Mouse (Mus musculus) B cell, adult 2 months (primary cell): ENCODE results near the gene Olfr64.
A peak's percentile ranks its signal among the peaks of the same experiment; 100 is the strongest.

Experiments
- DNase-seq, 2 experiments: peaks; one replicate each; pipeline ENCODE4 v3.0.0; 2022

Gene Olfr64

DNA sequence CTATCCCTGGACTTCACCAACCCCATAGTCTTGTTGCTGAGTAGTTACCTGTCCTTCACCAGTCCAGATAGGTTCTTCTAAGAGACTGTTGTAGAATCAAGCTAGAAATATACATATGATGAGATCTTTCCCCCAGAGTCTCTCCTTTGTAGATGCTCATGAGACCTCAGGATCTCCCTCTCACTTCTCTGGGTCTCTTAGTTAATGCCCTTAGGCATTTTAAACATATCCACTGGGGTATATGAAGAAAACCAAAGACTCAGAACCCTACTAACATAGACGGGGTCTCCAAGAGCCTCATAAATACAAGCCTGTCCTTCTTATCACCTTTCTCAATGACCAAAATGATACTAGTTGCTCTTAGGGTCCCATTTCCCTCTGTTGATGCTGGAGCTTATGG lies at the start of gene Olfr64:
Olfr64 (minus strand) TSS at position 101 of the 400 bp plus-strand sequence.
- no peak for DNase-seq

DNA sequence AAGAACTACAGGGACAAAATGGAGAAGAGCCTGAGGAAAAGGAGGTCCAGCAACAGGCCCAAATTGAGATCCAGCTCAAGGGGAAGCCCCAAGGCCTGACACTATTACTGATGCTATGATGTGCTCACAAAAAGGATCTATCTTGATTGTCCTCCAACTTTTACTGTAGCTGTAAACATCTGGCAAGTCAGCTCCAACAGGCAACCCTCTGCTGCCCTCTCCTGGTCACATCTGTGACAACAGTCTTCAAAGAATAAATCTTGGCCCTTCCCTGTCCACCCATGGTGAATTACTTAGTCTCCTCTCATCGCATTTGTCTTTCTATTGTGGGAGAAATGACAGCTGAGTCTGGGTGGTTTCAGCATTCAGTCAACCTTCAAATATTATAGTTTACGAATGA lies 48.4 kb upstream of the Olfr64 start:
- DNase-seq: peak; percentile 65

DNA sequence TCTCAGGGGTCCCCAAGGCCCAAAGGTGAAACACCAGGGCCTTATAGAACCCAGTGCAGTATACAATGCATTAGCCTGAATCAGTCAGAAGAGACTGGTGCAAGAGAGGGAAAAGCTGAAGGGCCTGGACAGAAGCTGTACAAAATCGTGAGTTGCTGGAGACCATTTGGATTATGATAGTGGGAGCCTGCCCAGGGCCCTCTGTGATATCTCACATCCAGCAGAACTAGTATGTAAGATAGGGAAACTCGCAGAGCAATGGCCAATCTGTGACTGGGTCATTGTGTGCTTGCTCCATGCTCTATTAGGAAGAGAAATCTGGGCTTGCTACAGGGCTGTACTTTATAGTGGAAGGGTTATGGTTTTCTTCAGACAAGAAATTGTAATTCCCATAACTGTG lies 40.0 kb upstream of the Olfr64 start, which contains the start of gene Olfr632:
Olfr632 (plus strand) TSS at position 84 of the 400 bp plus-strand sequence.
- DNase-seq: no peak

DNA sequence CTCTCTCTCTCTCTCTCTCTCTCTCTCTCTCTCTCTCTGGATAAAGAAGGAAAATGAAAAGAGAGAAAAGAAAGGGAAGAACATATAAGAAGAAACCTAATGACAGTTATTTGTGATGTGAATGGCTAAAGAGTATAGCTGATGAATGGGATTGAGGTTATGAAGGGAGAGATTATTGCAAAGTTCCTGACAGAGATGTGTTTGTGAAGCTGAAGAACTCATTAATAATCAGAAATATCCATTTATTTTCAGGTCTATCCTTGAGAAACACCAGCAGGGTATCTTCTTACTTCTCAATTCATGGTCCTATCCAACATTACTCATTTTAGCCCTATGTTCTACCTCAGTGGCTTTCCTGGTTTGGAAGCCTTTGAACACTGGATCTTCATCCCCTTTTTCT lies 34.2 kb upstream of the Olfr64 start, which contains the start of gene Olfr631:
Olfr631 (plus strand) TSS at position 301 of the 400 bp plus-strand sequence.
- no peak for DNase-seq

DNA sequence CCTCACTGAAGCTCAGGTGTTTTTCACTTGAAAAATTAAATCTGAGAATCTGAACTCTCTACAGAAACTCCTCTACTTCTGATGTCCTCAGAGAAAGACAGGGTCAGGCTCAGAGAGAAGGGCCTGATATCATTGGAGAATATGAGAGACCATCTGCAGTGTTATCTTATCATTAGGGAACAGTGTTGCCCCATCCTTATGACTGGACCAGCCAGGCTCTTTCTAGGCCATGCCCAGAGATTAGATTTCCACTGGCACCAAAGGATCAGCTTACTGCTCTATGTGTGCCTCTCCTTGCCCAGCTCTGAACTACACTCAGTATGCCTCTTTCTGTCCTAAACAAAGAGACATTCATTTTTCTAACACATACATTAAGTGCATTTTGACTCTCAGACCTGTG lies 21.1 kb upstream of the Olfr64 start:
- DNase-seq: no peak

DNA sequence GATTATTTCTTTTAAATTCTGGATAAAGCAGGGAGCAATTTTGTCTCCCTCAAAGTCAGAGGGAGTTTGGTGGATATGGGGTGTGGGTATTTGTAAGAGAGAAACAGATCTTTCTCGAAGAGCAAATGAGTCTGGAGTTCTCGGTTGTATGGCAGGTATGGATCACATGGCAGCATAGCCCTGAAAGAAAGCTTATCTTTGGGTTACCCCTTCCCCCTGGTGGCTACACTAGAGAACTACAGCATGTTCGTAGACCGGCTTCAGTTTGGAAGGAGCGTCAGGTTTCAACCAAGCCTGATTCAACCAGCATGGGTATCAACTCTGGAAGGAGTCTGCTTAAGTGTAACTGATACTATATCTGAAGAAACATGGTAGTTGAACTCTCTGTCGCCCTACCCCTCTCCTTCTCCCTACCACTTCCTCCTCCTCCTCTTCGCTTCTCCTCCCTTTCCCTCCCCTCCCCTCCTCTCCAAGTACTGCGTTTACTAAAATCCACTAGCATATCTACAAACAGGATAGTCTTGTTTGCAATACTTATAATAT lies 18.8 kb upstream of the Olfr64 start:
- peak in 1 of 2 experiments; percentile 2 for DNase-seq

DNA sequence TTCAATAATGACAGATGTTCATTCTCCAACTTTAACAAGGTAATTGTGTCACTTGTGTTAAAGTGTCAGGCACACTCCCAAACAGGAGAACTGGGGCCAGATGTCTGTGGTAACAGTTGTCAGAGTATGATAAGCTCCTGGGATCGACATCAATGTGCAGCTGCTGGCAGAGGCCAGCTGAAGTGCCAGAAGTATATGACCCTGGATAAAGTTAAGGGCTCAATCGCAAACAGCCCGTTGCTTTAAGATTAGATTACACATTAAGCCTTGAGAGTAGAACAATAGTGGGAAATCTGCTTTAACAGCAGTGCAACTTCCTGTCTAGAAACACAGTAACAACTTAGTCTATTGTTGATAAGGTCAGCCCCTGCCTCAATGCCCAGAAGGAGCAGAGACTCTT lies 15.8 kb upstream of the Olfr64 start:
- no peak for DNase-seq

DNA sequence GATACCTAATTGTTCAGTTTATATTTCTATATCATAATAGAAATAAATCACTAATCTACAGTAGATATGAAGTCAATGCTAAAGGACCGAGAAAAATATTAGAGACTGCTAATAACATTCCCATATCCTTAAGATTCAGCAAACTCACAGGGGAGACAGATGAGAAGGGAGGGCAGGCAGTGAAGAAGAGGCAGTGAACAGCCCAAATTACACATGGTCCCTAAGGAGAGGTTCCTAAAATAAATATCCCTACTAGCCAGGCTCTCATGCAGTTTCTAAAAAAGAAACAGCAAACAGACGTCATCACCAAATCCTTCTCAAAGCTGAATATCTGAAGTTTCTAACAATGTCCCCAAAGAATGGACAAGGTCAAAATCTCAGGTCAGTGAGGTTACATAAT lies 8.9 kb upstream of the Olfr64 start, which contains the start of gene Olfr65:
Olfr65 (plus strand) TSS at position 301 of the 400 bp plus-strand sequence.
- DNase-seq: no peak

DNA sequence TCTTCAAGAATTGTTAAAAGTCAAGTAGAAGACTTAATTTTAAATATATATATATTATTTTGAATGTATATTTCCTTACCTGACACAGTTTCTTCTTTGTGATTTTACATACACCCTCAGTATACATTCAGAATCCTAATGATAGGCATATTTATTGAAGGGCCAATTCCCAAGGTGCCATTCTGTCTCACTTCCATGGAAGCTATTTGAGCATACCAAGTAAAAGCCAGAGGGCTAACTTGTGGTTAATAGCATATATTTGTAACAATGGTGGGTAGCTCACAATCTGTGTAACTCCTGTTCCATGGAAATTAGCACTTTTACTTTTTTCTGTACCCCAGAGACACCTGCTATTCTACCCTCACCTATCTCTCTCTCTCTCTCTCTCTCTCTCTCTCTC lies 8.1 kb downstream of the Olfr64 start, which contains the start of gene Olfr66:
Olfr66 (minus strand) TSS at position 101 of the 400 bp plus-strand sequence.
- no peak for DNase-seq

DNA sequence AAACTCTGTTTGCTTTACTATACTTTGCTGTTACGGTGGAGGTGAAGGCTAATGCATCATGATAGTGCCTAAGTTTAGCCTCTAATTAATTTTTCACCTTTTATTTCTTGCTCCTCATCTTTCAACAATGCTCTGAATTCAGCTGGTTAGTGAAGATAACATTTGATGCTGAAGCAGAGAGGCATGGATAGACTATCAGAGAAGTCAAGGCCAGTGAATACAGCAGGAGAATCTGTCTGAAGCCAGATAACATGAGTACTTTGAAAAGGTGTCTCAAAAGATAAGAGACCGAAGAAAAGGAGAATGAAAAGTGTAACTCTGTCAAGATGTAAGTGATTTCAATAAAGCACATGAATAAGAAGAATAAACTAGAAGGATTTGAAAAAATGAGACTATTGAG lies 17.2 kb downstream of the Olfr64 start:
- no peak for DNase-seq

DNA sequence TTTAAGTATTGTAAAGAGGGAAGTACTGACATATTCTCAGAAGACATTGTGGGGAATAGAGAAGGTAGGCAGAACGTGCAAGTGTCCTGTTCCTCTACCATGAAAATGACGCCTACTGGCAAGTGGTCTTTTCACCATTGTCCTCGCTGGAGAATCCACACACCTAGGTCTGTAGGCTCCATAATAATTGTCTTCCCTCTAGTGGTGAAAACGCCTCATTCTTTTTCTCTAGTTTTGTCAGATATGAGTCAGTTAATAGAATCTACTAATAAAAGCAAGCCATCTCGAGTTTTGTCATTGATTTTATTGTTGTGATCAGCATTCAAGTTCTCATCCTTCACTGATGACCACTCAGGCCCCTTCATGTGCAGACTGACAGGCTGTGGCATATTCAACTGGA lies 19.8 kb downstream of the Olfr64 start:
- no peak for DNase-seq

DNA sequence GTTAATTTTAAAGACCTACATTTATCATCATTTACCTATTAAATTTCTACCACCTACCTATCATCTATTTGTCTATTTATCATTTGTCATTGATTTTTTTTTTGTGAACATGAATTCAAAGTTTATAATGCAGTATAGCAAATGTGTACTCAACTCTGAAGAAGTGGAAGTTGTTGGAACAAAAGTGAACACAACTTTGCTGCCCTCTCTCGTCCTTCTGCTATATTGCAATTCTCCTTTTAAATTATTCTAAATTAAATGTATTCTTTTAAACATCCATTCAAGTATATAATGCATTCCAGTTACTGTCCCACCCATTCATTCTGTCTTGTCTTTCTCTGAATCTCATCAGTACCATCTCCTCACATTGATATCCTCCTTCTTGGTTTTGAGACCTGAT lies 21.2 kb downstream of the Olfr64 start:
- DNase-seq: peak; percentile 24 to 41

DNA sequence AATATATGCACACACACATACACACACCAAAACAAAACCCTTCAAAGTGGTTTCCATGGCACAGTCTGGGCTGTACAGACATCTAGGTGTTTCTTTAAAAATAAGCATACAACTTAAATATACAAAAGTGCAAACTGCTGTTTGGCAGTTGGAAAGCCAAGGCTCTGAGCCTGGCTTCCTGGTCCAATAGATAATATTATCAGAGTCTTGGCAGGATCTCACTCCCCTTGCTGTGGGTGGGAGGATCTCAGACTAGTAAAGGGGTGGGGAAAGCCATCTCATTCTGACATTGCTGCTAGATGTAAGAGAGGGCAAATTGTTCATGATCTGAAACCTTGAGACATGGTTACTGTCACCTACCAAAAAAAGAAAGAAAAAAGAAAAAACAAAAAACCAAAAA lies 23.6 kb downstream of the Olfr64 start:
- DNase-seq: no peak

DNA sequence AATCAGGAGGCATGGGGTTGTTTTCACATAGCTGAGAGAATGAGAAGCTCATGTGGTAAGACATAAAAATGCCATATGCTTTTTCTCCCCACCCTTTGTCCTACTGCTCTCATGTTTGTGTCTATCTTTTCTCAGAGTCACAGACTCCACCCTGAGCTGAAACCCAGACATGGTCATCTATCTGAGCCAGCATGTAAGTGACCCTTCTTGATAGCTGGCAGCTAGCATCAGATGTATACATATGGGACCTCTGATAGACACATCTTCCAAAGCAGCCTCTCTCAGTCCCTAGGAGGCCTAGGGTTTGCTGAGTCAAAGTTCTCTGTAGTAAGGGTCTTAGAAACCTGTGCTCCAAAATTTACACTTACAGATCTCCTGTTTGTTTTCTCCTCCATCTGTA lies 28.6 kb downstream of the Olfr64 start:
- no peak for DNase-seq

DNA sequence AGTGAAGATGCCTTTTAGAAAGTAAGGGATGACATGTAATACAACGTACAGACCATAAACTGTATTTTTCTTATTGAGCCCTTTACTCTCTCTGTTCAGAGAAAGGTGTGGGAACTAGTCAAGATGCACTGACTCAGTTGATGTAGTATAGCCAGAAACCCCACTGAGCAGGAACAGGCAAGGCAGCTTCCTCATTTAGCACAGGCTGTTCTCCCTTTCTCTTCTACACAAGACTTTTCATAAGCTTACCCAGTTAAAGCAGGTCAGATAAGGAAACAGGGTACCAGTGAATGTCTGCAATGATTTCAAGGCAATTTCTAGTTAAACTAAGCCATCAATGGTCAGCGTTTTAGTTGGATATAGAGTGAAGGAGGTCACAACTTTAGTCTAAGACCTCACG lies 32.8 kb downstream of the Olfr64 start:
- no peak for DNase-seq

DNA sequence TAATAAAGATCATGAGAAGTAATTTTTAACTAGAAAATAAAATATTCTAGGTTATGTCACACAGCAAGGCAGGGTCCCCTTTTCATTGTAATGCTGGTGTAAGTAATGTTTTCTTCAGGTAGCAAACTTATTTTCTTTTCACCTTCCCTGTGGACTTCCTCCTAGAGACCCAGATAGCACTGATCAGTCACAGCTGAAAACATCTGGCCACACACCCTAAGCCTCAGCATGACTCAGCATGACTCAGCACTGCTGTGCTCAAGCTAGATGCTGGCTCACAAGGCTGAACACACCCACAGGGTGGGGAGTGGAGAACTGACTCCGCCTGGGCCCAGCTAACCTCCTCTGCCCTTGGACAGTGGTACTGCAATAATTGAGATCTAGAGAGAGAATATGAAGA lies 33.4 kb downstream of the Olfr64 start:
- peak; percentile 9 to 21 for DNase-seq

DNA sequence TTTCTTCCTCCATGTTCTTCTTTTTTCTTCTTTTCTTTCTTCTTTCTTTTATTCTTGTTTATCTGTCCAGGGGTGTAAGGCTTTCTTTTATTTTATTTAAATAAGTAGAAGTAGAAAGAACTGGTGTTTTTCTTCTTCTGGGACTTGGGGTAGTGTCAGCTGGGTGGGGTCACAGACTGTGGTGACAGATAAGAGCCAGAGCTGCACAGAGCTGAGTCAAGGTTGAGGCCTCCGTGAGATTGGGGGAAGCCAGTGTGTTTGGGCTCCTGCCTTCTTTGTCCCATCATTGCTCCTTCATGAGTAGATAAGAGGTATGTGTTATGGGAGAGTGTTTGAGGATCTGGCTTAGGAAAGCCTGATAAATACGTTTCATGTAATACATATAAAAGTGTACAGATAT lies 35.2 kb downstream of the Olfr64 start:
- DNase-seq: no peak

DNA sequence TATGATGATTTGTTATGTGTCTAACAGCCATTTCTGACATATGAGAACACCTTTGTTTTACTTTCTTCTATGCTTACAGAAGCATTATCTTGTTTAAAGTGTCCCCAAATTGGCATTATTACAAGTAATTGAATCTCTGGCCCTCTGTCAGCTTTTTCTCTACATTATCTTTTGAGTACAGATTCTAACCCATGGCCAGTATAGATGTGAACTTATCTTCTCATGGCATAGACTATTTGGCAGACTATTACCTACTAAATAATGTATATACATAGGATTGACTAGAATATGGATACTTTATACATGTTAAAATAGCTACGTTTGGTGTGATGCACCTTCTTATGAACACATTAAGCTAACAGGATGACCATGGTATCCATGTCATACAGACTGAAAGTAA lies 39.6 kb downstream of the Olfr64 start:
- no peak for DNase-seq

DNA sequence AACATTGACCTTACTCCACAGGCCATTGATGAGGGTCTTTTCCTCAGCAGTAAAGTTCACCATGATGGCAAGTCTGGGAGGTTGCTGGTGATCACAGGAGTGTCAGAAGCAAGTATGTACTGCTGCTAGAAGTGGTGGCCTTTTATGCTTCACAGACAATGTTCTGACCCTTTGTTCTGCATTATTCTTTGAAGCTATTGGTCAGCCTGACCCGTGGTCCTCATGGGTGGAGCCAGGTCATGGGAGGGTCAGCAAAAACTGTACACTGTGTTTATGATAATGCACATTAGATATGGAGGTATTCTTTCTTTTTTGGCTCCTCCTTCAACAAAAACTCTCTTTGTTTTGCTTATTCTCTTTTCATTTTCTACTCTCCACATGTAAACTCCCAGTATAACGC lies 41.2 kb downstream of the Olfr64 start, which contains the start of gene Hbb-y:
Hbb-y (minus strand) TSS at position 127 of the 400 bp plus-strand sequence.
- no peak for DNase-seq

DNA sequence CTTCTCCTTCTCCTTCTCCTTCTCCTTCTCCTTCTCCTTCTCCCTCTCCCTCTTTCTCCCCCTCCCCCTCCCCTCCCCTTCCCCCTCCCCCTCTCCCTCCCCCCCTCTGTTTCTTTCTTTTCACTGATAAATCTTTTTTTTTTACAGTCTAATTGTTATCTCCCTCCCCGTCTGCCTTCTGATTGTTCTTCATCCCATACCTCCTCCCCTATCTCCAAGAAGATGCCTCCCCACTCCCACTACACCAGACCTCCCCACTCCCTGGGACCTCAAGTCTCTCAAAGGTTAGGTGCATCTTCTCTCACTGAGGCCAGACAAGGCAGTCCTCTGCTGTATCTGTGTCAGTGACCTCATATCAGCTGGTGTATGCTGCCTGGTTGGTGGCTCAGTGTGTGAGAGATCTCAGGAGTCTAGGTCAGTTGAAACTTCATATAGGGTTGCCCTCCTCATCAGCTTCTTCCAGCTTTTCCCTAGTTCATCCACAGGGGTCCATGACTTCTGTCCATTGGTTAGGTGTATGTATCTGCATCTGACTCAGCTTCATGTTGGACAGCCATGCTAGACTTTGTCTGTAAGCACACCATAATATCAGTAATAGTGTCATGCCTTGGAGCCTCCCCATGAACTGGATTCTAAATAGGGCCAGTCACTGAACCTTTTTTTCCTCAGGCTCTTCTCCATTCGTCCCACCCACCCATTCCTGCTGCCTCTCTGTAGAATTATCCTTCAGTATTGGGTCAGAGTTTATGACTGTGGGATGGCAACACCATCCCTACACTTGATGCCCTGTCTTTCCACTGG lies 49.6 kb downstream of the Olfr64 start:
- no peak for DNase-seq

DNA sequence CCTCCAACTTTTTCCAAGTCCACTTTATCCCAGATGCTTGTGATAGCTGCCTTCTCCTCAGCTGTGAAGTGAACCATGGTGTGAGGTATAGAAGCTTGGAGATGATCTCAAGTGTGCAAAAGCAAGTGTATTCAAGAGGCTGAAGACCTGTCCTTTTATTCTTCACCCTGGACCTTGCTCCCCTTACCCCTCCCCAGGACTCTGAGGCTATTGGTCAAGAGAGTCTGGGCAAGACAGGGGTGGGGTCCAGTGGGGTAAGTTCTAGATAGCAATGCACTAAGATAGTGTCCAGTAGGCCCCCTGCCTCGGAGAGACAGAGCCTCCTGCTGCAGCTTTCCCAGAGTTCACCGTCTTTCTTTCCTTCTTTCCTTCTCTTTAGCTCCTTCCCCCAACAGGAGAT lies 51.3 kb downstream of the Olfr64 start, which contains the start of gene Hbb-bh1:
Hbb-bh1 (minus strand) TSS at position 131 of the 400 bp plus-strand sequence.
- no peak for DNase-seq

DNA sequence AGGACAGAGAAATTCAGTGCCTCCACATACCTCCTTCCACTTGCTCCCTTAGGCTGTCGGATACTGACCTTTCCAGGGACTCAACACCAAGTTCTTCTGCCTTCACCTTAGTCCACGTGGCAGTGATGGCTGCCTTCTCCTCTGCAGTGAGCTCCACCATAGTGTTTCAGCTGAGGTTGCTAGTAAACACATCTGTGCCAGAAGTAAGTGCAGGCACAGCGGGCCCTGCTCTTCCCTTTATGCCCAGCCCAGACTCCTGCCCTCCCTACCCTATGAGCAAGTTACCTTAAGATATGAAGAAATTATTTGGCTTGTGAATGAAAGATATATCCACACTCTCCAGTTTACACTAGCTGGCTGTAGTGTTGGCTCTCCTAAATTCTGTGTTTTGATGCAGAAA lies 54.0 kb downstream of the Olfr64 start, which contains the start of gene Hbb-bh2:
Hbb-bh2 (minus strand) TSS at position 253 of the 400 bp plus-strand sequence.
- DNase-seq: no peak
